ENCODE assay signal across 13 mouse cellular contexts in the genomic region with DNA sequence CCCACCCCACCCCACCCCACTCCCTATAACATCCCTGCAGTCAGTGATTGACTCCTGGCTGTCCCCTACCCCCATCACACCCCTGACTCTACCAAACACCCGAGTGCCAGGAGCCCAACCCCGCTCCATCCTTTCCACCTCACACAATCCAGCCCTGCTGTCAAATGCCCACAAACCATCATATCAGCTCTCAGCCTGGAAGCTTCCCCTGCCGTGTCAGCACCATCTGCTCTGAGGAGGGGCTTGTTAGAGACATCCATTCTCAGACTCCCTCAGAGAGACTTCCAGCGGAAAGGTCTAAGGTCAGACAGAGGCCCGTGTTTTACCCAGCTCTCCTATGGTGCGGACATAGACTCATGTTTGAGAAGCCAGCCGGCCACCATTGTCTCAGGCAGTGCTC. TPM values are rescaled to one million over a fixed set of nuclear protein-coding genes. Genes with fewer than 3 reads are reported as not detected.
DNase-seq lines count a peak whose midpoint lies in the region; ATAC-seq and TF ChIP-seq lines count a peak whose summit lies in the region.
"Had no signal": no experiment of that assay in that cellular context is flagged by ENCODE, and none has a peak within 500 bp of the region (broad histone marks: within the 10 kb centered on the region; RNA-seq: fewer than 3 reads in every experiment).

No protein-coding gene starts in this region.

- peak overlapping the region; percentile 24 for H3K4me2 ChIP-seq in heart, embryonic 11.5 days
- no peak overlapping the region for H3K4me2 ChIP-seq in liver, embryonic 16.5 days (ENCODE audit: low read depth, low read length)
- no peak overlapping the region for H3K4me2 ChIP-seq in liver, embryonic 11.5 days
- H3K4me2 ChIP-seq in hindbrain, postnatal 0 days (ENCODE audit: low read depth, low read length) = no peak overlapping the region
- H3K4me2 ChIP-seq: embryonic facial prominence, embryonic 13.5 days had no signal

- no peak overlapping the region for H3K9ac ChIP-seq in heart, embryonic 11.5 days (ENCODE audit: low read depth, low read length)
- H3K9ac ChIP-seq in liver, embryonic 16.5 days (ENCODE audit: low read depth, low read length) = no peak overlapping the region
- no peak overlapping the region for H3K9ac ChIP-seq in liver, embryonic 11.5 days (ENCODE audit: low read depth, low read length)
- no peak overlapping the region for H3K9ac ChIP-seq in hindbrain, postnatal 0 days (replicated peaks; ENCODE audit: low read length)
- H3K9ac ChIP-seq: embryonic facial prominence, embryonic 13.5 days had no signal

- WGBS in heart, embryonic 11.5 days (ENCODE audit: insufficient replicate concordance) = 22% methylated on average over 7 of the region's 7 CpGs
- 36% methylated on average over 7 of the region's 7 CpGs for WGBS in liver, embryonic 16.5 days (ENCODE audit: insufficient replicate concordance)
- 39% methylated on average over 7 of the region's 7 CpGs for WGBS in liver, embryonic 11.5 days
- 28% methylated on average over 7 of the region's 7 CpGs for WGBS in hindbrain, postnatal 0 days

- H3K27me3 ChIP-seq in heart, embryonic 11.5 days (ENCODE audit: control insufficient read depth, insufficient read depth, low read length) = no peaks in the 10 kb centered on the region
- H3K27me3 ChIP-seq in liver, embryonic 16.5 days (ENCODE audit: control insufficient read depth, insufficient read depth, low read depth, low read length) = no peaks in the 10 kb centered on the region
- H3K27me3 ChIP-seq in liver, embryonic 11.5 days (replicated peaks; ENCODE audit: control insufficient read depth, insufficient read depth, low read length) = no peaks in the 10 kb centered on the region
- H3K27me3 ChIP-seq in hindbrain, postnatal 0 days (ENCODE audit: insufficient read depth, low read length) = no peaks in the 10 kb centered on the region
- H3K27me3 ChIP-seq: embryonic facial prominence, embryonic 13.5 days; Patski had no signal

- no peak; the same call in 1 of the 2 replicates for ATAC-seq in heart, embryonic 11.5 days (replicated peaks; ENCODE audit: insufficient number of reproducible peaks, low FRiP score, low TSS enrichment)
- peak; percentile 32; the same call in 1 of the 2 replicates for ATAC-seq in liver, embryonic 16.5 days (ENCODE audit: low read depth)
- no peak; the same call in 1 of the 2 replicates for ATAC-seq in liver, embryonic 11.5 days (replicated peaks; ENCODE audit: low FRiP score)
- peak; percentile 49; the same call in 1 of the 2 replicates for ATAC-seq in hindbrain, postnatal 0 days
- ATAC-seq: Patski had no signal

- TF ChIP-seq CTCF in hindbrain, postnatal 0 days (IDR thresholded peaks at IDR 0.05; ENCODE audit: low read depth) = no peak

- no peaks in the 10 kb centered on the region for H3K36me3 ChIP-seq in heart, embryonic 11.5 days (ENCODE audit: control insufficient read depth, insufficient read depth, low read length)
- H3K36me3 ChIP-seq in liver, embryonic 16.5 days (ENCODE audit: control insufficient read depth, insufficient read depth) = no peaks in the 10 kb centered on the region
- no peaks in the 10 kb centered on the region for H3K36me3 ChIP-seq in liver, embryonic 11.5 days (ENCODE audit: control insufficient read depth, insufficient read depth, low read length)
- no peaks in the 10 kb centered on the region for H3K36me3 ChIP-seq in hindbrain, postnatal 0 days (ENCODE audit: insufficient read depth, low read length)
- H3K36me3 ChIP-seq: embryonic facial prominence, embryonic 13.5 days had no signal

- peaks cover 16% of the 10 kb centered on the region for H3K4me1 ChIP-seq in heart, embryonic 11.5 days (ENCODE audit: control insufficient read depth, insufficient read depth, low read length)
- H3K4me1 ChIP-seq in liver, embryonic 16.5 days (ENCODE audit: control insufficient read depth, low read depth, low read length) = no peaks in the 10 kb centered on the region; the same call in 1 of the 2 replicates
- H3K4me1 ChIP-seq in liver, embryonic 11.5 days (replicated peaks; ENCODE audit: control insufficient read depth, insufficient read depth, low read length) = peaks cover 4% of the 10 kb centered on the region; the same call in 1 of the 2 replicates
- H3K4me1 ChIP-seq in hindbrain, postnatal 0 days (ENCODE audit: insufficient read depth, low read length) = no peaks in the 10 kb centered on the region
- H3K4me1 ChIP-seq: embryonic facial prominence, embryonic 13.5 days had no signal

- H3K9me3 ChIP-seq in heart, embryonic 11.5 days (replicated peaks; ENCODE audit: control insufficient read depth, low read length) = no peaks in the 10 kb centered on the region
- H3K9me3 ChIP-seq in liver, embryonic 16.5 days (replicated peaks; ENCODE audit: control insufficient read depth, low read length) = no peaks in the 10 kb centered on the region
- H3K9me3 ChIP-seq in liver, embryonic 11.5 days (ENCODE audit: control insufficient read depth, low read length) = no peaks in the 10 kb centered on the region
- no peaks in the 10 kb centered on the region for H3K9me3 ChIP-seq in hindbrain, postnatal 0 days (ENCODE audit: low read length)
- H3K9me3 ChIP-seq: embryonic facial prominence, embryonic 13.5 days had no signal

- no peak overlapping the region for H3K4me3 ChIP-seq in heart, embryonic 11.5 days (ENCODE audit: low read depth, low read length)
- no peak overlapping the region for H3K4me3 ChIP-seq in liver, embryonic 16.5 days (ENCODE audit: low read depth, low read length)
- H3K4me3 ChIP-seq in liver, embryonic 11.5 days (ENCODE audit: low read depth, low read length) = no peak overlapping the region
- no peak overlapping the region for H3K4me3 ChIP-seq in hindbrain, postnatal 0 days (ENCODE audit: low read length)
- H3K4me3 ChIP-seq: embryonic facial prominence, embryonic 13.5 days; myocyte had no signal

- peak overlapping the region; percentile 70 for H3K27ac ChIP-seq in heart, embryonic 11.5 days (ENCODE audit: low read depth, low read length)
- no peak overlapping the region for H3K27ac ChIP-seq in liver, embryonic 16.5 days (ENCODE audit: low read length)
- no peak overlapping the region for H3K27ac ChIP-seq in liver, embryonic 11.5 days (ENCODE audit: low read depth, low read length)
- no peak overlapping the region for H3K27ac ChIP-seq in hindbrain, postnatal 0 days
- H3K27ac ChIP-seq: embryonic facial prominence, embryonic 13.5 days had no signal

- intact Hi-C loops in heart, postnatal 14 days (cut with DNase I) = no loop called here

- no peak for DNase-seq in heart, postnatal 14 days
- no peak for DNase-seq in liver, embryonic 11.5 days (ENCODE audit: low spot score)
- peak; percentile 67 for DNase-seq in embryo, embryonic 11 days
- no peak for DNase-seq in hindbrain, postnatal 0 days (ENCODE audit: low spot score)
- DNase-seq in urinary bladder, adult 2 months (ENCODE audit: low spot score) = no peak
- no peak for DNase-seq in right cerebral cortex, postnatal 4 days
- DNase-seq: adrenal gland, postnatal 14 days; cerebellum, adult 11-12 months had no signal

RNA-seq across cellular contexts. Expression of a gene that starts 11.5 kb away (rescaled TPM):
- 21.3 and 25.0 TPM in 2 replicates for polyA plus RNA-seq in heart, embryonic 11.5 days (2014; fragmentation: Nextera tagmentation; extraction: Ambion mirVana)
- 10 to 100 TPM; 20.3 to 23.1 TPM for total RNA-seq in heart, postnatal 14 days (2021)
- 5.2 and 6.6 TPM in 2 replicates for polyA plus RNA-seq in liver, embryonic 16.5 days (2015; fragmentation: Nextera tagmentation; extraction: Ambion mirVana)
- polyA plus RNA-seq in liver, embryonic 11.5 days (2014; fragmentation: Nextera tagmentation; extraction: Ambion mirVana) = 14.0 and 14.2 TPM in 2 replicates
- total RNA-seq in hindbrain, postnatal 0 days (2014; rRNA removed) = 15.8 and 20.3 TPM in 2 replicates
- polyA plus RNA-seq in hindbrain, postnatal 0 days (2015; fragmentation: Nextera tagmentation; extraction: Ambion mirVana) = 13.9 and 15.0 TPM in 2 replicates
- 32.2 and 35.7 TPM in 2 replicates for polyA plus RNA-seq in urinary bladder, adult 2 months (2012; rRNA removed)

Comparison
In these comparisons a context has a peak if more than half of its experiments do, and no peak if none do; other contexts are left out.
1. ATAC-seq: peak in liver, embryonic 16.5 days (single experiment) and hindbrain, postnatal 0 days (single experiment); none in heart, embryonic 11.5 days (single experiment) and liver, embryonic 11.5 days (single experiment).